Mouse (Mus musculus): ENCODE results near the gene 4930507D05Rik. TPM values are rescaled to one million over a fixed set of nuclear protein-coding genes. Genes with fewer than 3 reads are reported as not detected.

Gene 4930507D05Rik
- polyA plus RNA-seq, 1 experiment from 2014 or later = 0.27 TPM

DNA sequence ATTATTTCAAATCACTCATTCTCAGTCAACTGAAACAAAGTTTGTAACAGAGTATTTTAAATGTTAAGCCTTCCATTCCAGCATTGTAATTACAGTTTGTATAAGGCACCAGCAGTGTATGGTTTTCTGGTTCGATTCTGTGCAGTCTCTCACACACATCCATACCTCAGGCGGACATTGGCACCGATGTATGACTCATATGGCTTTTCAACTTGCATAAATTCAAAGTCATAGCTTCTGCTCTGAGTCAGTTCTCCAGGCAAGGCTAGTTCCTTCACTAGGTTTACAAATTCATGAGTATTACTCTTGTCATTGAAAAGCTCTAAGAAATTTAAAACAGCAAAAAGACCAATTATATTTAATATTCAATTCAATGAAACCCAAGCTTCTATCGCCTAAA lies 20.4 kb downstream of the 4930507D05Rik start:
- 0 out of 2 replicates have a peak, but pooled peaks cover 2% of the 10 kb centered on the region for H3K36me3 ChIP-seq (ENCODE audit: control insufficient read depth, insufficient read depth, low read length)
- H3K9me3 ChIP-seq (replicated peaks; ENCODE audit: control insufficient read depth, low read length) = no peaks in the 10 kb centered on the region
- no peaks in the 10 kb centered on the region for H3K4me1 ChIP-seq (ENCODE audit: control insufficient read depth, insufficient read depth, low read length)
- H3K4me3 ChIP-seq (replicated peaks; ENCODE audit: low read length) = no peak overlapping the region
- no peak overlapping the region for H3K9ac ChIP-seq (ENCODE audit: low read length)
- ATAC-seq (ENCODE audit: insufficient read depth, low FRiP score) = no peak
- no peak overlapping the region for H3K4me2 ChIP-seq (ENCODE audit: low read depth, low read length)
- 90% methylated on average over 4 of the region's 4 CpGs for WGBS
- no peaks in the 10 kb centered on the region for H3K27me3 ChIP-seq (ENCODE audit: control insufficient read depth, insufficient read depth, low read length)
- H3K27ac ChIP-seq (ENCODE audit: low read length) = no peak overlapping the region

GRCm38 (mm10) chr10:62471105-62471504 lies 21.8 kb downstream of the 4930507D05Rik start:
- Histone ChIP-seq H3K4me3 (replicated peaks; ENCODE audit: low read length) (no peak overlapping the region), H3K4me1 (ENCODE audit: control insufficient read depth, insufficient read depth, low read length) (no peaks in the 10 kb centered on the region), H3K36me3 (ENCODE audit: control insufficient read depth, insufficient read depth, low read length) (0 out of 2 replicates have a peak, but pooled peaks cover 2% of the 10 kb centered on the region), H3K27me3 (ENCODE audit: control insufficient read depth, insufficient read depth, low read length) (no peaks in the 10 kb centered on the region), H3K9ac (ENCODE audit: low read length) (no peak overlapping the region), H3K27ac (ENCODE audit: low read length) (no peak overlapping the region), H3K4me2 (ENCODE audit: low read depth, low read length) (no peak overlapping the region), H3K9me3 (replicated peaks; ENCODE audit: control insufficient read depth, low read length) (no peaks in the 10 kb centered on the region)
- ATAC-seq (ENCODE audit: insufficient read depth, low FRiP score) = no peak
- 73% methylated on average over 5 of the region's 5 CpGs for WGBS

DNA sequence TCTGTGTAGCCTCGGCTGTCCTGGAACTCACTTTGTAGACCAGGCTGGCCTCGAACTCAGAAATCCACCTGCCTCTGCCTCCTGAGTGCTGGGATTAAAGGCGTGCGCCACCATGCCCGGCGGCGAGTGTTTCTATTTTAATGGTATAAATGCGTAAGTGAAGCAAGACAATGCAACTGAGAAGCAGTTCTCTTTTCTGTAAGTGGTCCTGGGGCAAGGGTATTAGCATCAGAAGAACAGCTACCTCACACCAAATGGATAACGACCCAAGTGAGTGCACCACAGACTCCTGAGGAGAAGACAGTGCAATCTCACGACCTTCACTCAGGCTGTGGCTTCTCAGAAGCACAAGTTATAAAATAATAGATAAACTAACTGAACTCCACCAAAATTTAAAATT lies 25.7 kb downstream of the 4930507D05Rik start:
- 90% methylated on average over 10 of the region's 10 CpGs for WGBS
- Histone ChIP-seq H3K4me3 (replicated peaks; ENCODE audit: low read length) (no peak overlapping the region), H3K27ac (ENCODE audit: low read length) (no peak overlapping the region), H3K4me1 (ENCODE audit: control insufficient read depth, insufficient read depth, low read length) (no peaks in the 10 kb centered on the region), H3K9ac (ENCODE audit: low read length) (no peak overlapping the region), H3K36me3 (ENCODE audit: control insufficient read depth, insufficient read depth, low read length) (no peaks in the 10 kb centered on the region), H3K9me3 (replicated peaks; ENCODE audit: control insufficient read depth, low read length) (no peaks in the 10 kb centered on the region), H3K27me3 (ENCODE audit: control insufficient read depth, insufficient read depth, low read length) (no peaks in the 10 kb centered on the region), H3K4me2 (ENCODE audit: low read depth, low read length) (no peak overlapping the region)
- no peak for ATAC-seq (ENCODE audit: insufficient read depth, low FRiP score)

DNA sequence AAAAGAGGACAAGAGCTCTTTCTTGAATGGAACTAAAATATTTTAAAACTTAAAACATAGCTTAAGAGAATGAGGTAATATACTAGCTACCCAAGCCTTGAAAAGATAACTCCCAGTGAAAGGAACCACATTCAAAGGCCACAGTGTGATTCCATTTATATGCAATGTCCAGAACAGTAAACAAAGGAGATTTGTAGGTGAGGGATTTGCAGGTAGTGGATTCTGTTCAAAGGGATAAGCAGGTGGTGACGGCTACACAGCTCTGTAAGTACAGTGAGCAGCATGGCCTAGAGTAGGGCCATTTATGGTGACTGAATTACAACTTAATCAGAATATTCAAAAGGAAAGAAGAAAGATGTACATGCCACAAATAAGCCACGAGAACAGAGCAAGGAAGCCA lies 27.7 kb downstream of the 4930507D05Rik start:
- no peaks in the 10 kb centered on the region for H3K27me3 ChIP-seq (ENCODE audit: control insufficient read depth, insufficient read depth, low read length)
- H3K4me1 ChIP-seq (ENCODE audit: control insufficient read depth, insufficient read depth, low read length) = no peaks in the 10 kb centered on the region
- H3K9me3 ChIP-seq (replicated peaks; ENCODE audit: control insufficient read depth, low read length) = no peaks in the 10 kb centered on the region
- H3K9ac ChIP-seq (ENCODE audit: low read length) = no peak overlapping the region
- no peak for ATAC-seq (ENCODE audit: insufficient read depth, low FRiP score)
- H3K4me3 ChIP-seq (replicated peaks; ENCODE audit: low read length) = no peak overlapping the region
- no peaks in the 10 kb centered on the region for H3K36me3 ChIP-seq (ENCODE audit: control insufficient read depth, insufficient read depth, low read length)
- WGBS = 66% methylated on average over 2 of the region's 2 CpGs
- H3K27ac ChIP-seq (ENCODE audit: low read length) = no peak overlapping the region
- no peak overlapping the region for H3K4me2 ChIP-seq (ENCODE audit: low read depth, low read length)

DNA sequence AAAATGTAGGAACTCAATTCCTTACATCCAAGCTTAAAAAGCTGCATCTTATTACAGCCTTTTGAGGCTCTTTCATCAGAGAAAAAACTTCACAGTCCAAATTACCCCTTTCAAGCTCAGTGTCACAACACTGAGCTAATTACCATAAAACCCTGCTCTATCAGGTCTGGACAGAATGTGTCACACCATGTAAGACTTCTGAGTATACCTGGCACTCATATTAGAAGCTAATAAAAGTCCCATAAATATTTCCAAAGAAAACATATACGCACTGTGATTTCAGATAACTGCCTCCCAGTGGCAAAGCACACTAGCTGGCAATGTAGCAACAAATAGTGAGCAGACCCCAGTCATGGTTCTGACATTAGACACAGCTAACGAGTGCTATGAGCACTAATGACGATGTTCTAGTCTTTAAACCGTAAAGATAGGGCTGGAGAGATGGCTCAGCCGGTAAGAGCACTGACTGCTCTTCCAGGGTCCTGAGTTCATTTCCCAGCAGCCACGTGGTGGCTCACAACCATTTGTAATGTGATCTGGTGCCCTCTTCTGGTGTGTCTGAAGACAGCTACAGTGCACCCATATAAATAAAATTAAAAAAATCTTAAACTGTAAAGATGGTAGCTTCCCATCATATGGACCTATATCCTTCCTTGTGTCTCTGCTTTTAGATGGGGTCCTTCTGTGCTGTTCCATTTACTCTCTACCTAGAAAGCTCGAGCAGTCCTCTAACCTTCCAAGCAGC lies 32.0 kb downstream of the 4930507D05Rik start:
- no peak for ATAC-seq (ENCODE audit: insufficient read depth, low FRiP score)
- H3K4me3 ChIP-seq (replicated peaks; ENCODE audit: low read length) = no peak overlapping the region
- H3K4me1 ChIP-seq (ENCODE audit: control insufficient read depth, insufficient read depth, low read length) = 0 out of 2 replicates have a peak, but pooled peaks cover 2% of the 10 kb centered on the region
- WGBS = 72% methylated on average over 7 of the region's 7 CpGs
- H3K36me3 ChIP-seq (ENCODE audit: control insufficient read depth, insufficient read depth, low read length) = no peaks in the 10 kb centered on the region
- no peaks in the 10 kb centered on the region for H3K27me3 ChIP-seq (ENCODE audit: control insufficient read depth, insufficient read depth, low read length)
- no peak overlapping the region for H3K27ac ChIP-seq (ENCODE audit: low read length)
- no peaks in the 10 kb centered on the region for H3K9me3 ChIP-seq (replicated peaks; ENCODE audit: control insufficient read depth, low read length)
- no peak overlapping the region for H3K4me2 ChIP-seq (ENCODE audit: low read depth, low read length)
- H3K9ac ChIP-seq (ENCODE audit: low read length) = no peak overlapping the region

DNA sequence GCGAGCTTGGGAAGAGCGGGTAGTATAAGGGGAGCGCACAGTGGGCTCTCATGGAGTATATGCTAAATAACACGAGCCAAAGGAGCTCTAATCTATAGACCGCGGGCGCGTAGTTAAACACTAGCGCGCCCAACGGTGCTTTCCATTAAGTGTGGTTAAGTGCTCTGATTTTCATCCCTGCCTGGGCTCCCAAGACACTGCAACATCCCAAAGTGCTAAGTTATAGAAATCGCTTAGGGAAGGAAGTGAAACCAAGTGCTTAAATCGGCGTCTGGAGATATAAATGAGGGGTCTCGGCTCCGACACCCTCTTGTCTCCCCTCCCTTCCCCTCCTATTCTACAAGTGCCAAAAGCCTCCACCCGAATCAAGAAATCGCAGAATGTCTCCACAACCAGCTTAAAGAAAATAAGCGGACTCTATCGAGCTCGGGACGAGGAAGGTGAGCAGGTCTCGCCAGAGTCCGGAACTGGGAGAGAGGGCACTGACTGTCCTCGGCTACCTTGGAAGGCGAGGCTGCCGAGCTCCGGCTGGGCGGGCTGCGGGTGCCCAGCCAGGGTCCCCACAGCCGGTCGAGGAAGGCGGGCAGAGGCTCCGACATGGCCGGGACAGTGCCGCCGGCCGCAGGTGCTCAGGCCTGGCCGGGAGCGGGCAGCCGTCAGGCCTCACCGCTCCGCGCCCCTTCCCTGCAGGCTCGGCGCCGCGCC lies 36.7 kb downstream of the 4930507D05Rik start:
- under 1% methylated on average over 45 of the region's 48 CpGs for WGBS
- ATAC-seq (ENCODE audit: insufficient read depth, low FRiP score) = peak; percentile 73
- H3K4me1 ChIP-seq (ENCODE audit: control insufficient read depth, insufficient read depth, low read length) = peaks cover 7% of the 10 kb centered on the region
- H3K36me3 ChIP-seq (ENCODE audit: control insufficient read depth, insufficient read depth, low read length) = no peaks in the 10 kb centered on the region
- H3K27ac ChIP-seq (ENCODE audit: low read length) = peak overlapping the region; percentile 72
- no peaks in the 10 kb centered on the region for H3K9me3 ChIP-seq (replicated peaks; ENCODE audit: control insufficient read depth, low read length)
- H3K9ac ChIP-seq (ENCODE audit: low read length) = peak overlapping the region; percentile 94
- no peaks in the 10 kb centered on the region for H3K27me3 ChIP-seq (ENCODE audit: control insufficient read depth, insufficient read depth, low read length)
- peak overlapping the region; percentile 96 for H3K4me3 ChIP-seq (replicated peaks; ENCODE audit: low read length)
- H3K4me2 ChIP-seq (ENCODE audit: low read depth, low read length) = peak overlapping the region; percentile 68

GRCm38 (mm10) chr10:62486618-62487415 lies 37.5 kb downstream of the 4930507D05Rik start, which contains the start of gene Vps26a:
TSS of gene Vps26a (minus strand) at chr10:62486805.
- no peaks in the 10 kb centered on the region for H3K9me3 ChIP-seq (replicated peaks; ENCODE audit: control insufficient read depth, low read length)

GRCm38 (mm10) chr10:62488266-62488665 lies 39.0 kb downstream of the 4930507D05Rik start:
- WGBS = 23% methylated on average over 1 of the region's 1 CpGs
- no peak for ATAC-seq (ENCODE audit: insufficient read depth, low FRiP score)
- Histone ChIP-seq H3K4me2 (ENCODE audit: low read depth, low read length) (no peak overlapping the region), H3K9me3 (replicated peaks; ENCODE audit: control insufficient read depth, low read length) (no peaks in the 10 kb centered on the region), H3K4me3 (replicated peaks; ENCODE audit: low read length) (no peak overlapping the region), H3K27ac (ENCODE audit: low read length) (no peak overlapping the region), H3K4me1 (ENCODE audit: control insufficient read depth, insufficient read depth, low read length) (peaks cover 7% of the 10 kb centered on the region), H3K27me3 (ENCODE audit: control insufficient read depth, insufficient read depth, low read length) (no peaks in the 10 kb centered on the region), H3K36me3 (ENCODE audit: control insufficient read depth, insufficient read depth, low read length) (no peaks in the 10 kb centered on the region), H3K9ac (ENCODE audit: low read length) (no peak overlapping the region)

More at GRCm38 (mm10) chr10:62486618-62487415, 37.5 kb downstream of the 4930507D05Rik start, which contains the start of gene Vps26a:
- peak within 1 kb of the TSS; percentile 94 for H3K9ac ChIP-seq (ENCODE audit: low read length)
- peak within 1 kb of the TSS; percentile 77 for H3K4me2 ChIP-seq (ENCODE audit: low read depth, low read length)
- peak within 1 kb of the TSS; percentile 92 for H3K27ac ChIP-seq (ENCODE audit: low read length)
- WGBS = under 1% methylated on average over 52 of the region's 59 CpGs
- no peaks in the 10 kb centered on the region for H3K36me3 ChIP-seq (ENCODE audit: control insufficient read depth, insufficient read depth, low read length)
- H3K4me3 ChIP-seq (replicated peaks; ENCODE audit: low read length) = peak within 1 kb of the TSS; percentile 96
- peaks cover 7% of the 10 kb centered on the region for H3K4me1 ChIP-seq (ENCODE audit: control insufficient read depth, insufficient read depth, low read length)
- no peaks in the 10 kb centered on the region for H3K27me3 ChIP-seq (ENCODE audit: control insufficient read depth, insufficient read depth, low read length)
- ATAC-seq (ENCODE audit: insufficient read depth, low FRiP score) = peak; percentile 93

Data from stomach, embryonic 16.5 days (tissue).